Mouse (Mus musculus): ENCODE measurements around the gene Tcf7l1.

DNA sequence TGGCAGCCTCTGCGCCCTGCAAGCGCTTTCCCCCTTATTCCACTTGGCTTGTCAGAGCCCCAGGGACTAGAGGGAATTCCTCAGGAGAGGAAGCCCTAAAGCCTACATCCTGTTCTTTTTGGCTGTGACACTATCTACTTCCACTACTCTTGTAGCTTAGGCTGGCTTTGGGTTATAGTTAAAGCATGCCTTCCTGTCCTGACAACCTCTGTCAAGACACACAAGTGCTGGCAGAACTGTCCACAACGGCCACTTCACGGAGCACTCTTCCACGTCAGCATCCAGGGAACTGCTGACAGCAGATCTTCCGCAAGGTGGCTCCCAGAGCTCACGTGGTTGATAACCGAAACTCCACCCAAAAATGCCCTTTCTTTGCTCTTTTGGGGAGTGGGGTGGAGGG, 117.9 kb downstream of the Tcf7l1 start:
- TF ChIP-seq POLR2A (IDR thresholded peaks at IDR 0.05; ENCODE audit: control insufficient read depth in 1 of 2, insufficient read depth in 1 of 2, low read depth in 1 of 2, low read length in 2 of 2, poor library complexity in 1 of 2), result no peak
- TF ChIP-seq MEF2A (IDR thresholded peaks at IDR 0.05; ENCODE audit: extremely low read depth, insufficient replicate concordance, low read depth, low read length, poor library complexity, severe bottlenecking), result no peak
- TF ChIP-seq CTCF (IDR thresholded peaks at IDR 0.05 in 2 of 3, conservative IDR thresholded peaks at IDR 0.05 in 1 of 3; ENCODE audit: control insufficient read depth in 1 of 3, insufficient read depth in 1 of 3, low read depth in 2 of 3, low read length in 3 of 3, poor library complexity in 1 of 3, severe bottlenecking in 1 of 3), result no peak
- TF ChIP-seq RAD21 (IDR thresholded peaks at IDR 0.05; ENCODE audit: low read depth, low read length), result no peak
- no peak for TF ChIP-seq ZMIZ1 (IDR thresholded peaks at IDR 0.05; ENCODE audit: low read depth, low read length)
- TF ChIP-seq JUND (IDR thresholded peaks at IDR 0.05; ENCODE audit: low read depth, low read length), result no peak
